Mouse (Mus musculus) Patski (cell line): Measurements from ENCODE around the gene Chst5. TPM values are rescaled to one million over a fixed set of nuclear protein-coding genes. Genes with fewer than 3 reads are reported as not detected.
"Not testable (repeated sequence)": the region's sequence is repeated elsewhere in the genome, so short reads cannot be mapped to it uniquely, and the experiment has no call there.

Experiments
- ATAC-seq: fragments of 100-300 bp; one replicate; pipeline ENCODE4 v1.8.0; 2021
- CTCF ChIA-PET: fragments of 350-600 bp; sonication (Branson Sonifier 250); formaldehyde crosslinking; loops from one replicate; lab custom pipeline; 2022; ENCODE audit warnings: inconsistent platforms; lab: Charles Lee
- POLR2A ChIA-PET: fragments of 350-600 bp; sonication (Branson Sonifier 250); formaldehyde crosslinking; loops from one replicate; lab custom pipeline; 2022; ENCODE audit warnings: antibody characterized with exemption, inconsistent platforms; lab: Charles Lee
- DNase-seq: peaks from one replicate; pipeline ENCODE4 v3.0.0-alpha.2; 2011; ENCODE audit warnings: low read depth, low spot score
- H3K27me3 ChIP-seq: fragments of 371-371 bp; one replicate; pipeline ENCODE4 v1.5.1; 2021
- CTCF ChIP-seq: fragments of 100-300 bp; IDR thresholded peaks from one replicate; pipeline ENCODE4 v1.5.1; 2021
- in situ Hi-C: fragments of 300-500 bp; cut with MboI; formaldehyde crosslinking; loops from 3 replicates; pipeline ENCODE4 v1.11.1; 2018; ENCODE audit warnings: low pct_unique_long_range_greater_than_20kb, mixed read lengths
- polyA plus RNA-seq: library from polyadenylated mRNA; unstranded; gene quantifications from one replicate; pipeline ENCODE4 v1.2.3, GENCODE M21; 2021

Gene Chst5
- polyA plus RNA-seq, 1 experiment from 2014 or later, result not detected

GRCm38 (mm10) chr8:111853861-111854501 is 56.3 kb downstream of the Chst5 start, which contains the start of gene Cfdp1:
Cfdp1 (minus strand) TSS chr8:111854291.
- DNase-seq (peak; percentile 77), ATAC-seq (peak; percentile 99)
- H3K27me3 ChIP-seq, result no peaks in the 10 kb centered on the region
- ChIA-PET POLR2A (no interaction called here), CTCF (interaction anchor here (1.0 kb wide), 1 partner anchor 15 kb away, joined by 3 read pairs; no protein-coding TSS in a partner anchor)
- TF ChIP-seq CTCF, result no peak
- in situ Hi-C loops, result no loop called here

GRCm38 (mm10) chr8:111853219-111853618 is 57.0 kb downstream of the Chst5 start:
- CTCF ChIA-PET, H3K27me3 ChIP-seq, DNase-seq, POLR2A ChIA-PET, in situ Hi-C loops, ATAC-seq: not testable (repeated sequence)

- CTCF ChIA-PET, result no interaction called here
- no peak for ATAC-seq
Observed at GRCm38 (mm10) chr8:111846746-111847145, 63.5 kb downstream of the Chst5 start.

More at GRCm38 (mm10) chr8:111846746-111847145, 63.5 kb downstream of the Chst5 start:
- POLR2A ChIA-PET, result no interaction called here
- in situ Hi-C loops, result no loop called here
- TF ChIP-seq CTCF, result no peak
- DNase-seq, result no peak
- no peaks in the 10 kb centered on the region for H3K27me3 ChIP-seq

Other genes with a start within 250 kb of the Chst5 start
- not detected for gene Ctrb1, start 219.4 kb downstream of the Chst5 start, polyA plus RNA-seq
- gene Bcar1, start 166.6 kb downstream of the Chst5 start, polyA plus RNA-seq, result 156 TPM
- 179 TPM for gene Cfdp1, start 56.2 kb downstream of the Chst5 start, polyA plus RNA-seq
- 7.2 TPM for gene Tmem170, start 33.7 kb downstream of the Chst5 start, polyA plus RNA-seq
- 35.3 TPM for gene Tmem231, start 23.4 kb upstream of the Chst5 start, polyA plus RNA-seq
- 170 TPM for gene Gabarapl2, start 30.3 kb upstream of the Chst5 start, polyA plus RNA-seq
- 7.0 TPM for gene Adat1, start 81.9 kb upstream of the Chst5 start, polyA plus RNA-seq
- 149 TPM for gene Kars, start 100.9 kb upstream of the Chst5 start, polyA plus RNA-seq
- 24.2 TPM for gene Terf2ip, start 101.0 kb upstream of the Chst5 start, polyA plus RNA-seq
- 0.76 TPM for gene Gm6793, start 104.6 kb upstream of the Chst5 start, polyA plus RNA-seq